Mouse (Mus musculus): ENCODE measurements around the gene Ggt6.
"Not testable (repeated sequence)": the region's sequence is repeated elsewhere in the genome, so short reads cannot be mapped to it uniquely, and the experiment has no call there.

Ggt6 gene

DNA sequence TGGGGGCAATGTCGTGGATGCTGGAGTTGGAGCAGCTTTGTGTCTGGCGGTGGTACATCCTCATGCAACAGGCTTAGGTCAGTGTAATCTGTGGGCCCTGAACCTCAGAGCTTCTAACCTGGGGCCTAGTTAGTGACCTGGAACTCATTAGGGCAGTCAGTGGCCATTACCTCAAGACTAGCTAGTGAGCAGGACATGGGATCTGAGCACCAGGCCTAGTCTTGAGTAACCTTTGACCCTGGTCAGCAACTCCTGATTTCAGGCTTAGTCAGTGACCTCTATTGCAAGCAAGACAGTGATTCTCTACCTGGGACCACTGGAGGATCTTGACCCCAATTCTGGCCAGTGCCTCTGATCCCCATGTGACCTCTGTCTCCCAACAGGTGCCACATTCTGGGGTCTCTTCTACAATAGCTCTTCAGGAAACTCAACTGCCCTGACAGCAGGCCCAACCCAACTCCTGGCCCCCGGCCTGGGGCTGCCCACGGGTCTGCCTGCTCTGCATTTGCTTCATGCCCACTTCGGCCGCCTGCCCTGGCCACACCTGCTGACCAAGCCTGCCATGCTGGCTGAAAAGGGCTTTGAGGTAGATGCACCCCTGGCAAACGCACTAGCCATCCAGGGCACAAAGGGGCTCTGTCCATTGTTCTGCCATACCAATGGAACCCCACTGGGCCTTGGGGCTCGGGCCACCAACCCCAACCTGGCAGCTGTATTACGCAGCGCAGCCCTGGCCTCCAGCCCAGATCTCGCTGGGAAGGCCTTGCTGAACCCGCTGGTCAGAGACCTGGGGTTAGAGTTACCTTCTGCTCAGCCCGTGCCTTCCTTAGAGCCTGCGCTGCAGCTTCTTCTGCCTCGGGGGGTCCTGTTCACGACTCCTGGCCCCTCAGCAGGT, 1.7 kb downstream of the Ggt6 start:
- DNase-seq (ENCODE audit: inconsistent ontology term): peak; percentile 59

- no peak for DNase-seq (ENCODE audit: inconsistent ontology term)
Observed at GRCm38 (mm10) chr11:72438411-72438810, 3.1 kb downstream of the Ggt6 start.

DNA sequence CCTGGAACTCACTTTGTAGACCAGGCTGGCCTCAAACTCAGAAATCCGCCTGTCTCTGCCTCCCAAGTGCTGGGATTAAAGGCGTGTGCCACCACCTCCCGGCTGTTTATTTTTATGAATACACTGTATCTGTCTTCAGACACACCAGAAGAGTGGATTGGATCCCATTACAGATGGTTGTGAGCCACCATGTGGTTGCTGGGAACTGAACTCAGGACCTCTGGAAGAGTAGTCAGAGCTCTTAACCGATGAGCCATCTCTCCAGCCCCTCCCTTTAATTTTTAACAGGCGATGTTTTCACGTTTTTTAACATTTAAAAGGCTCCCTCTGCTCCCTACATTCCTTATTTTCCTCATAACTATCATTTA, 5.3 kb downstream of the Ggt6 start:
- DNase-seq (ENCODE audit: inconsistent ontology term): not testable (repeated sequence)

DNA sequence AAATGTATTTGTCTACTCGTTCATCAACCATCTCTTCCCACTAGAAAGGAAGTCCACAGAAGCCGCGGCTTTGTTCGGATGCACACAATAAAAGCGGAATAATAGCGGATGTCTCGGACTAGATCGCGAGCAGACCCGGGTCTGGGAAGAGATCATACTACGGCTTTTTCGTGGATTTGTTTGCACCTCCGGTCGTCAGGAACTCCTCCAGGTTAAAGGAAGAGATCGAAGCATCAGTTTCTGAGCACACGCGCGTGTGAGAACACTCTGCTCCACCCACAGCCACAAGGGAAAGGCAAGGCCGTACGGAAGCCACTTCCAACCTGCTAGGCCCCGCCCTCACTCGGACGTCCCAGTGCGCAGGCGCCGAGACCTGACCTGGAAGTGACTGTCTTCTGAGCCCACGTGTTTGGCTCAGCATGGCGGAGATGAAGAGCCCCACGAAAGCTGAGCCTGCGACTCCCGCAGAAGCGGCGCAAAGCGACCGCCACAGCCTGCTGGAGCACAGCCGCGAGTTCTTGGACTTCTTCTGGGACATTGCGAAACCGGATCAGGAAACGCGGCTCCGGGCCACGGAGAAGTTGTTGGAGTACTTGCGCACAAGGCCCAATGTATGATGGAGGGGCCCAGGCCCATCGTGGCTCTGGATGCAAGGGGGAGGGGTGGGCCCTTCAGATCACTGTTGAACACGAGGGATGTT, 5.8 kb downstream of the Ggt6 start, which contains the start of gene Mybbp1a:
Gene Mybbp1a, plus strand, starts transcription at position 391 of the 700 bp plus-strand sequence.
- DNase-seq (ENCODE audit: inconsistent ontology term): peak; percentile 98

- no peak for DNase-seq (ENCODE audit: inconsistent ontology term)
Observed at GRCm38 (mm10) chr11:72446311-72447105, 11.2 kb downstream of the Ggt6 start.

- DNase-seq (ENCODE audit: inconsistent ontology term): no peak
Observed at GRCm38 (mm10) chr11:72447475-72447874, 12.1 kb downstream of the Ggt6 start.

DNA sequence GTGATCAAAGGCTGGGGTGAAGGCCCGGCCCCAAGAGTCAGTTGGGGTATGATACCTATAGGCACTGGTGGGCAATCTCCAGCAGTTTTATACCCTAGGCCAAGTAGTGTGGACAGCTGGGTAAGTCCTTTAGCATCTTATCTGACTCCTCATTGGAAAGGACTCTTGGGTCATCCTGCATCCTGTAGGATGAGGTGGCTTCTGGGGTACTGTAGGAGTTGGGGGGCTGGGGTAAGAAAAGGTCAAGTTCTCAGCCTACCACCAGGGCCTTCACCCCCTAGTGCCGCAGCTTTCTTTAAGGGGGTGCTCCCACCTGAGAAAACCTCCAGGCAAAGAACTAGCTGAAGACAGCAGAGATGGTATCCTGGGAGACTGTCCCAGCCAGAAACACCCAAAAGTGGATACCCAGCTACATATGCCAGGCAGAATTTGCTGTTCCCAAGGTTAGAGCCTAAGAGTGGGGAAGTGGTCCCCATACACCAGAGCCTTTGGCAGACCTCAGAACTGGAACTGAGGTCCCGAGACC, 16.9 kb downstream of the Ggt6 start:
- DNase-seq (ENCODE audit: inconsistent ontology term): no peak

GRCm38 (mm10) chr11:72453105-72453953, 18.0 kb downstream of the Ggt6 start:
- no peak for DNase-seq (ENCODE audit: inconsistent ontology term)

- peak; percentile 64 for DNase-seq (ENCODE audit: inconsistent ontology term)
Observed at GRCm38 (mm10) chr11:72455694-72456093, 20.4 kb downstream of the Ggt6 start.

- no peak for DNase-seq (ENCODE audit: inconsistent ontology term)
Observed at GRCm38 (mm10) chr11:72457995-72458496, 22.7 kb downstream of the Ggt6 start.

DNA sequence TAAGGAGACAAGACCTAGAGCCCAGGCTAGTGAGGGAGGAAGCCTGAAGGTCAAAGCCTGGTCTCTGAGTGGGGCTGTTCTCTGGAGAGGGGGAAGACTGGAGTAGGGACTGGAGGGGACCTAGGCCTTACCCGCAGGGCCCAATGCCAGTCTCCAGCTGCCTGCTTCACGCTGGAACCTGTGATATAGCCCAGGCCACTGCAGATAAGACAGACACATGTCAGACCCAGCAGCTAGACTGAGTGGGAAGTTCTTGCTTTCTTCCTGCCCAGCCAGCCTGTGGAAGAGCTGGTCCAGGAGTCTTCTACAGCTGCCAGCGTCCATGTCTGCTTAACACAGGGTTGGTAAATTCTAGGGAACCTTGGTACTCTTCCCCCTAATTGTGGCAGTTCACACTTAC, 23.2 kb downstream of the Ggt6 start:
- no peak for DNase-seq (ENCODE audit: inconsistent ontology term)

DNA sequence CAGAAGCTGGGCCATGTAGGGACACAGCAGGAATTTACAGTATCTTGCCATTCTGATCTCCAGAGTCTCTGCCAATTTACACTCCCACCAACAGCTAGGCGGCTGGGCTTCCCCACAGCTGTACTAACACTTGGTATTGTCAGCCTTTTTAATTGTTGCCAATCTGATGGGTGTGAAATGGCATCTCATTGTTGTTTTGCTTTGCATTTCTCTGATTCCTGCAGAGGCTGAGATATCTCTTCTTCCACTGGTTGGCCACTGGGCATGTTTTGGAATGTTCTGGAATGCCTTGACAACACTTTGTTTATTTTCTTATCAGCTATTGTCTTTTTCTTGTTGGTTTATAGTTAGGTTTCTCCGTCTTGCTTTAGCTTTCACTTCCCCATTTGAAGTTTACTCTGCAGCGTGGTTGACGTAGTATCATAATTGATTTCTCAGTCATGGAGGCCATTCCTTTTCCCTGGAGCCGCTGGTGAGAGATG, 26.2 kb downstream of the Ggt6 start:
- peak; percentile 64 for DNase-seq (ENCODE audit: inconsistent ontology term)

DNA sequence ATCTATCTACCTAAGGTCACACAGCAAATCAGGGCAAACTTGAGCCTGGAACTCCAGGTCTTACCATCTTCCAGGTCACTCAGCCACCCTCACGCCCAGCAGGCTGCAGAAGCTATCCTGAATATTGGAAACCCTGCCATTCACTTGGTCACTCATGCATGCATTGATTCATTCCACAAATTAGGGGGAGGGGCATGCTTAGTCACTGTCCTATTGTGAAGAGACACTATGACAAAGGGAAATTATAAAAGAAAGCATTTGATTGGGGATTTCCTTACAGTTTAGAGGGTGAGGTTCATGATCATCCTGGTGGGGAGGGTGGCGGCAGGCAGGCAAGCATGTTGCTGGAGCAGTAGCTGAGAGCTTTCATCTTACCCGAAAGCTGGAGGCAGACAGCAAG, 29.5 kb downstream of the Ggt6 start:
- DNase-seq (ENCODE audit: inconsistent ontology term): peak; percentile 78

DNA sequence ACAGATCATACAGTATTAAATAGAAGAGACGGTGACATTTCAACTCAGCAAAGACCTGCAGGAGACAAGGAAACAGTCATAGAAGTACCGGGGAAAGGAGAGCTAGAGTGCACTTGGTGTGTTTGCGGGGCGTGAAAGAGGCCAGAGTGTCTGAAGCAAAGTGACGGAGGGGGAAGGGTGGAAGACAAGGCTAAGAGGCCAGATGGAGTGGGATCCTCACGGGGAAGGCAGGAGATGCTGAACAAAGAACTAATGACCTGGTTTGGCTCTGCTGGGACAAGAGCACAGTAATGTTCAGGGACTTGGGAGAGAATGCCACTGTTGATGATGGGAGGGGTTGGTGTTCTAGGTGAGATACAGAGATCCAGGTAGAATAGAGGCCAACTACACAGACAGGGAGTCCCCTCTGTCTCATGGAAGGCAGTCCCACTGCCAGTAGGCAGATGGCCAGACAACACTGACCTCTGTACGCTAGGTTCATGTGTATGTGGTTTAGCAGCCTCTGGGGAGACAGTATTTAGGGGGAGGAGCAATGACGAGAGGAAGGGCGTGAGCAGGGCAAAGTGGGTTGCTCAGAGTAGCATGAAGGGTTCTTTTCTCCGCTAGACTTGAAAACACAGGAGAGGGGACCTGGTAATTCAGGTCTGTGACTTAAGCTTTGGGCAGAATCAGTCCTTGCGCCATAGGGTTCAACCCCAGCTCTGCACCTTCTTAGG, 30.8 kb downstream of the Ggt6 start:
- no peak for DNase-seq (ENCODE audit: inconsistent ontology term)

GRCm38 (mm10) chr11:72466694-72467507, 31.6 kb downstream of the Ggt6 start:
- DNase-seq (ENCODE audit: inconsistent ontology term): no peak

DNA sequence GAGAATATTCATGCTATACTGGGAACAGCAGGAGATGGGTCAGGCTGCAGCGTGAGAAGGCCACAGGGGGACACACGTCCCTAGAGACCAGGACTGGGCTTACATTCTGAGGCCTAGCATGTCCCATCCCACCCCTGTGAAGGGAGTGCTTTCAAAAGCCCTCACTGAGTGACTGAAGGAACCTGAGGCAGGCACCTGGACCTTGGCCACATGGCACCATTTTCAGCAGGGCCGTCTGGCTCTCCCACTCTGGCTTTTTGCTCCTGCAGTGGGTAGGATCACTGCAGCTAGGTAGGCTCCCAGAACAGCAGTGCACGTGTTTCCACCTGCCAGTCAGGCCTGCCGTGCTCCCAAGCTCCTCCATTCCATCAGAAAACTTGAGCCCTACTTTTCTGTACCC, 33.2 kb downstream of the Ggt6 start:
- no peak for DNase-seq (ENCODE audit: inconsistent ontology term)

GRCm38 (mm10) chr11:72469217-72469616, 33.9 kb downstream of the Ggt6 start:
- peak; percentile 71 for DNase-seq (ENCODE audit: inconsistent ontology term)

DNA sequence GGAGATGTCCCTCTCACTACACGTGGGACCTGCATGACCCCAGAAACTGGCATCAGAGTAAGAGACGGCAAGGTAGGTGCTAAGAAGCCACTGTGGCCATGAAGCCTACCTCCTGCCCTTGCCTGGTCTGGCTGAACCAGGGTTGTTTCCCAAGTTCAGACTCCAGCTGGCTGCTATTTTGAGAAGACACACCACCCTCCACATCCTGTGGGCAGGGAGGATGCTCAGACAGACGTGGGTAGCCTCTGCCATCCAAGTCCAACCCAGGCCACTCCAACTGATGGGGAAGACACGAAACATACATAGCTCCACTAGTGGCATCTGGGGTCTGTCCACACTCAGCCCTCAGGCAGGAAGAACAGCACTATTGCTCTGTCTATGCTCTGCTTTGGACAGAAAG, 34.7 kb downstream of the Ggt6 start:
- DNase-seq (ENCODE audit: inconsistent ontology term): no peak

DNA sequence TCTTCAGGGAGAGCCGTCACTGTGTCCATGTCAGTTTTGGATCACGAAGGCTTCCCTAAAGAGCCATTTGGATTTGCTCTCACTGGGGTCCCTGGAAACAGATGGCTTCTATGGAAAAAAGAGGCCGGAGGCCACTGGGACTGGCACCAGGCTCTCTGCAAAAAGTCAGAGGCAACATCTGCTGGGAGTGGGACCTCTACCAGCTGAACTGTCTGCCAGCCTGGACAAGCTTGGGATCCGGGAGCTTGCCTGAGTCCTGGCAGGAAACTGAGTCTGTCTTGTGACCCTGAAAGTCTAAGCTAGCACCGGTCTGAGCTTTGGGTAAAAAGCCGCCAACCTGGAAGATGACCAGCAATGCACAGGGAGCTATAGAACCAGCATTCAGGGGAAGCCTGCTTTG, 36.1 kb downstream of the Ggt6 start:
- no peak for DNase-seq (ENCODE audit: inconsistent ontology term)

Measured in Muller cell, postnatal 12 days (primary cell).